8 mouse cellular contexts compared by ENCODE assay signal in genomic region chr7:81342356-81343094, GRCm38 (mm10). TPM values are rescaled to one million over a fixed set of nuclear protein-coding genes. Genes with fewer than 3 reads are reported as not detected.
DNase-seq lines count a peak whose midpoint lies in the region; ATAC-seq and TF ChIP-seq lines count a peak whose summit lies in the region.

No protein-coding gene starts in this region.

- H3K4me2 ChIP-seq in embryonic facial prominence, embryonic 13.5 days: peak overlapping the region; percentile 97
- H3K4me2 ChIP-seq in intestine, embryonic 15.5 days (replicated peaks): peak overlapping the region; percentile 84
- peak overlapping the region; percentile 92 for H3K4me2 ChIP-seq in midbrain, embryonic 16.5 days (ENCODE audit: low read length)

- H3K4me1 ChIP-seq in embryonic facial prominence, embryonic 13.5 days: peaks cover 21% of the 10 kb centered on the region
- peaks cover 14% of the 10 kb centered on the region for H3K4me1 ChIP-seq in intestine, embryonic 15.5 days (replicated peaks)
- H3K4me1 ChIP-seq in midbrain, embryonic 16.5 days (ENCODE audit: control insufficient read depth, insufficient read depth, low read length): peaks cover 25% of the 10 kb centered on the region
- H3K4me1 ChIP-seq in thymus, adult 2 months (replicated peaks; ENCODE audit: control insufficient read depth, insufficient read depth, low read length): peaks cover 16% of the 10 kb centered on the region

- ATAC-seq in embryonic facial prominence, embryonic 13.5 days (ENCODE audit: insufficient number of reproducible peaks, insufficient read depth, low FRiP score, low TSS enrichment, low read depth): no peak
- no peak for ATAC-seq in intestine, embryonic 15.5 days
- no peak for ATAC-seq in midbrain, embryonic 16.5 days

- peak; percentile 59 for DNase-seq in kidney, adult 9 months
- no peak for DNase-seq in kidney, postnatal 10 days
- no peak for DNase-seq in frontal cortex, postnatal 36 days (ENCODE audit: low spot score in 2 of 2)
- DNase-seq in right cerebral cortex, postnatal 36 days (ENCODE audit: low spot score in 2 of 2): no peak
- DNase-seq in thymus, adult 2 months: no peak

- no peaks in the 10 kb centered on the region for H3K27me3 ChIP-seq in embryonic facial prominence, embryonic 13.5 days
- H3K27me3 ChIP-seq in intestine, embryonic 15.5 days (replicated peaks): no peaks in the 10 kb centered on the region
- H3K27me3 ChIP-seq in midbrain, embryonic 16.5 days (ENCODE audit: control insufficient read depth, insufficient read depth, low read depth, low read length): no peaks in the 10 kb centered on the region
- no peaks in the 10 kb centered on the region for H3K27me3 ChIP-seq in thymus, adult 2 months (ENCODE audit: control insufficient read depth, insufficient read depth, low read length)

- no peak for TF ChIP-seq CTCF in thymus, adult 2 months (IDR thresholded peaks at IDR 0.05; ENCODE audit: borderline replicate concordance, control insufficient read depth, extremely low read depth, insufficient read depth, low read length, poor library complexity)

- TF ChIP-seq POLR2A in thymus, adult 2 months (IDR thresholded peaks at IDR 0.05; ENCODE audit: control insufficient read depth, extremely low read depth, insufficient read depth, low read length, poor library complexity): no peak

- H3K9ac ChIP-seq in embryonic facial prominence, embryonic 13.5 days: peak overlapping the region; percentile 98
- peak overlapping the region; percentile 96; the same call in 1 of the 2 replicates for H3K9ac ChIP-seq in intestine, embryonic 15.5 days
- H3K9ac ChIP-seq in midbrain, embryonic 16.5 days (ENCODE audit: low read depth, low read length): peak overlapping the region; percentile 89

- peak overlapping the region; percentile 76 for H3K4me3 ChIP-seq in embryonic facial prominence, embryonic 13.5 days
- peak overlapping the region; percentile 83 for H3K4me3 ChIP-seq in intestine, embryonic 15.5 days (replicated peaks)
- H3K4me3 ChIP-seq in midbrain, embryonic 16.5 days (ENCODE audit: low read depth, low read length): 0 out of 2 replicates have a peak overlapping the region, but pooled peaks have one; percentile 79
- no peak overlapping the region for H3K4me3 ChIP-seq in thymus, adult 2 months (ENCODE audit: control insufficient read depth, insufficient read depth, low read length)

- 63% methylated on average over 8 of the region's 8 CpGs for WGBS in embryonic facial prominence, embryonic 13.5 days
- WGBS in intestine, embryonic 15.5 days: 64% methylated on average over 8 of the region's 8 CpGs
- WGBS in midbrain, embryonic 16.5 days: 76% methylated on average over 8 of the region's 8 CpGs
- WGBS in thymus, adult 2 months: 78% methylated on average over 8 of the region's 8 CpGs

- peaks cover 62% of the 10 kb centered on the region for H3K36me3 ChIP-seq in embryonic facial prominence, embryonic 13.5 days
- H3K36me3 ChIP-seq in intestine, embryonic 15.5 days: peaks cover 22% of the 10 kb centered on the region; the same call in 1 of the 2 replicates
- H3K36me3 ChIP-seq in midbrain, embryonic 16.5 days (ENCODE audit: control insufficient read depth, insufficient read depth, low read length): peaks cover 6% of the 10 kb centered on the region
- peaks cover 23% of the 10 kb centered on the region for H3K36me3 ChIP-seq in thymus, adult 2 months (ENCODE audit: control insufficient read depth, insufficient read depth, low read length)

- H3K27ac ChIP-seq in embryonic facial prominence, embryonic 13.5 days: no peak overlapping the region
- no peak overlapping the region for H3K27ac ChIP-seq in intestine, embryonic 15.5 days
- H3K27ac ChIP-seq in midbrain, embryonic 16.5 days (ENCODE audit: low read length): no peak overlapping the region
- H3K27ac ChIP-seq in thymus, adult 2 months (ENCODE audit: control insufficient read depth, insufficient read depth, low read length): no peak overlapping the region

- H3K9me3 ChIP-seq in embryonic facial prominence, embryonic 13.5 days: no peaks in the 10 kb centered on the region
- no peaks in the 10 kb centered on the region for H3K9me3 ChIP-seq in intestine, embryonic 15.5 days
- no peaks in the 10 kb centered on the region for H3K9me3 ChIP-seq in midbrain, embryonic 16.5 days (replicated peaks; ENCODE audit: control insufficient read depth, low read length, poor library complexity, severe bottlenecking)

RNA-seq across cellular contexts. Expression of gene Rps17, which starts 2.5 kb away (rescaled TPM):
- 1,307 and 1,416 TPM in 2 replicates for polyA plus RNA-seq in embryonic facial prominence, embryonic 13.5 days (2015; fragmentation: Nextera tagmentation; extraction: Ambion mirVana)
- 1,243 and 1,274 TPM in 2 replicates for polyA plus RNA-seq in intestine, embryonic 15.5 days (2015; fragmentation: Nextera tagmentation; extraction: Ambion mirVana)
- polyA plus RNA-seq in midbrain, embryonic 16.5 days (2015; fragmentation: Nextera tagmentation; extraction: Ambion mirVana): 594 and 636 TPM in 2 replicates
- polyA plus RNA-seq in thymus, adult 2 months (2012; rRNA removed): 1,451 and 1,758 TPM in 2 replicates
